In genomic region chr10:62578338-62579100, GRCm38 (mm10) we compare ENCODE assay signal across 8 mouse cellular contexts. TPM values are rescaled to one million over a fixed set of nuclear protein-coding genes. Genes with fewer than 3 reads are reported as not detected.
DNase-seq lines count a peak whose midpoint lies in the region; ATAC-seq lines count a peak whose summit lies in the region.

TSS of gene Kif1bp (minus strand) at chr10:62578457.

- H3K27ac ChIP-seq in brown adipose tissue, adult 24 weeks (replicated peaks; ENCODE audit: low read depth, low read length), result no peak within 1 kb of the TSS; the same call in 1 of the 2 replicates
- peak within 1 kb of the TSS; percentile 79 for H3K27ac ChIP-seq in heart, embryonic 13.5 days (replicated peaks)
- peak within 1 kb of the TSS; percentile 75 for H3K27ac ChIP-seq in liver, embryonic 12.5 days
- H3K27ac ChIP-seq in stomach, embryonic 15.5 days, result peak within 1 kb of the TSS; percentile 78

- peak; percentile 98 for DNase-seq in CD4-positive, CD25-positive, alpha-beta regulatory T cell, adult 2 months (ENCODE audit: low read depth, low spot score)
- DNase-seq in fat pad, adult 2 months (ENCODE audit: extremely low read depth, low read depth, low spot score), result peak; percentile 86
- peak; percentile 98 for DNase-seq in kidney, postnatal 10 days
- DNase-seq in natural killer cell, adult 2 months (ENCODE audit: low spot score in 2 of 2), result peak; percentile 88 to 91

- H3K4me2 ChIP-seq in heart, embryonic 13.5 days, result peak within 1 kb of the TSS; percentile 95
- H3K4me2 ChIP-seq in liver, embryonic 12.5 days, result peak within 1 kb of the TSS; percentile 97
- H3K4me2 ChIP-seq in stomach, embryonic 15.5 days, result peak within 1 kb of the TSS; percentile 77

- peak within 1 kb of the TSS; percentile 92 for H3K9ac ChIP-seq in heart, embryonic 13.5 days
- peak within 1 kb of the TSS; percentile 80 for H3K9ac ChIP-seq in liver, embryonic 12.5 days
- peak within 1 kb of the TSS; percentile 81 for H3K9ac ChIP-seq in stomach, embryonic 15.5 days

- H3K4me3 ChIP-seq in brown adipose tissue, adult 24 weeks (ENCODE audit: insufficient read depth, low read depth, low read length), result peak within 1 kb of the TSS; percentile 80
- H3K4me3 ChIP-seq in heart, embryonic 13.5 days, result peak within 1 kb of the TSS; percentile 78
- peak within 1 kb of the TSS; percentile 89 for H3K4me3 ChIP-seq in liver, embryonic 12.5 days
- H3K4me3 ChIP-seq in stomach, embryonic 15.5 days (replicated peaks), result peak within 1 kb of the TSS; percentile 89

- H3K36me3 ChIP-seq in heart, embryonic 13.5 days, result peaks cover 56% of the 10 kb centered on the region
- peaks cover 63% of the 10 kb centered on the region for H3K36me3 ChIP-seq in liver, embryonic 12.5 days
- H3K36me3 ChIP-seq in stomach, embryonic 15.5 days, result peaks cover 36% of the 10 kb centered on the region

- no peaks in the 10 kb centered on the region for H3K4me1 ChIP-seq in brown adipose tissue, adult 24 weeks (ENCODE audit: control insufficient read depth, insufficient read depth, insufficient read length, low read length)
- H3K4me1 ChIP-seq in heart, embryonic 13.5 days, result peaks cover 13% of the 10 kb centered on the region
- peaks cover 21% of the 10 kb centered on the region for H3K4me1 ChIP-seq in liver, embryonic 12.5 days
- peaks cover 6% of the 10 kb centered on the region; the same call in 1 of the 2 replicates for H3K4me1 ChIP-seq in stomach, embryonic 15.5 days

- ATAC-seq in heart, embryonic 13.5 days (ENCODE audit: extremely low read depth, insufficient number of reproducible peaks, low FRiP score, low TSS enrichment), result peak; percentile 96
- peak; percentile 97 for ATAC-seq in liver, embryonic 12.5 days
- peak; percentile 100 for ATAC-seq in stomach, embryonic 15.5 days (ENCODE audit: insufficient read depth, low FRiP score, low read depth)

- WGBS in heart, embryonic 13.5 days, result 5% methylated on average over 33 of the region's 33 CpGs
- 6% methylated on average over 33 of the region's 33 CpGs for WGBS in liver, embryonic 12.5 days (ENCODE audit: insufficient replicate concordance)
- 6% methylated on average over 32 of the region's 33 CpGs for WGBS in stomach, embryonic 15.5 days

- no peaks in the 10 kb centered on the region for H3K9me3 ChIP-seq in heart, embryonic 13.5 days
- H3K9me3 ChIP-seq in liver, embryonic 12.5 days (replicated peaks), result no peaks in the 10 kb centered on the region
- H3K9me3 ChIP-seq in stomach, embryonic 15.5 days, result no peaks in the 10 kb centered on the region

- no peaks in the 10 kb centered on the region for H3K27me3 ChIP-seq in heart, embryonic 13.5 days (replicated peaks)
- H3K27me3 ChIP-seq in liver, embryonic 12.5 days (replicated peaks), result no peaks in the 10 kb centered on the region
- H3K27me3 ChIP-seq in stomach, embryonic 15.5 days (replicated peaks), result no peaks in the 10 kb centered on the region

RNA-seq across cellular contexts. Expression of gene Kif1bp, which starts in this region (rescaled TPM):
- polyA plus RNA-seq in brown adipose tissue, adult 24 weeks (2012; ENCODE audit: insufficient read depth, insufficient read length, missing spikeins), result 23.4 and 26.4 TPM in 2 replicates
- 26.0 and 27.3 TPM in 2 replicates for polyA plus RNA-seq in heart, embryonic 13.5 days (2015; fragmentation: Nextera tagmentation; extraction: Ambion mirVana)
- 20.0 and 21.1 TPM in 2 replicates for polyA plus RNA-seq in liver, embryonic 12.5 days (2016; fragmentation: Nextera tagmentation; extraction: Ambion mirVana)
- 31.4 and 33.8 TPM in 2 replicates for polyA plus RNA-seq in stomach, embryonic 15.5 days (2015; fragmentation: Nextera tagmentation; extraction: Ambion mirVana)
